Mouse (Mus musculus) erythroblast, adult 5-6 weeks (primary cell): ENCODE results near the gene Qrich2. TPM values are rescaled to one million over a fixed set of nuclear protein-coding genes. Genes with fewer than 3 reads are reported as not detected.
"Not testable (repeated sequence)": the region's sequence is repeated elsewhere in the genome, so short reads cannot be mapped to it uniquely, and the experiment has no call there.

Experiments used
- ATAC-seq: replicated peaks from 2 replicates; pipeline ENCODE4 v1.8.0; 2016; ENCODE audit warnings: moderate number of reproducible peaks, mild to moderate bottlenecking, moderate TSS enrichment, inconsistent platforms; ENCODE audit not compliant: poor library complexity, low FRiP score, severe bottlenecking
- total RNA-seq, 2 experiments: library from RNA; stranded (forward) in 1 of 2; stranded (reverse) in 1 of 2; fragments of 150-400 nt in 1 of 2; fragments of 200-764, 138-1000 nt in 1 of 2; gene quantifications; 2 replicates each; pipeline versions ENCODE4 v1.2.3 to v1.2.4; 2015 to 2017; ENCODE audit warnings: low replicate concordance in 2 of 2

Qrich2 gene
- total RNA-seq, 2 experiments from 2014 or later, result 0.17 TPM; not detected in 1

GRCm38 (mm10) chr11:116490232-116491107 is 24.4 kb upstream of the Qrich2 start:
- peak; percentile 88 for ATAC-seq

GRCm38 (mm10) chr11:116489771-116490231 is 23.8 kb upstream of the Qrich2 start:
- peak; percentile 5; the same call in 1 of the 2 replicates for ATAC-seq

- no peak for ATAC-seq
These were observed 22.8 kb upstream of the Qrich2 start for GRCm38 (mm10) chr11:116488693-116489375.

- ATAC-seq, result no peak
These were observed 22.2 kb upstream of the Qrich2 start for GRCm38 (mm10) chr11:116488207-116488606.

- no peak for ATAC-seq
These were observed 18.2 kb upstream of the Qrich2 start for GRCm38 (mm10) chr11:116484261-116484660.

GRCm38 (mm10) chr11:116481776-116482175 is 15.7 kb upstream of the Qrich2 start:
- ATAC-seq, result no peak

- ATAC-seq, result no peak
These were observed 14.9 kb upstream of the Qrich2 start for GRCm38 (mm10) chr11:116480975-116481374.

- ATAC-seq, result no peak
These were observed 13.8 kb upstream of the Qrich2 start for GRCm38 (mm10) chr11:116479832-116480231.

- ATAC-seq, result no peak
These were observed 12.9 kb upstream of the Qrich2 start for GRCm38 (mm10) chr11:116478978-116479377.

GRCm38 (mm10) chr11:116477160-116477759 is 11.2 kb upstream of the Qrich2 start:
- no peak for ATAC-seq

- no peak for ATAC-seq
These were observed 10.7 kb upstream of the Qrich2 start for GRCm38 (mm10) chr11:116476696-116477095.

- ATAC-seq, result no peak
These were observed 10.0 kb upstream of the Qrich2 start for GRCm38 (mm10) chr11:116476041-116476440.

GRCm38 (mm10) chr11:116472275-116472674 is 6.2 kb upstream of the Qrich2 start:
- no peak for ATAC-seq

GRCm38 (mm10) chr11:116470896-116471295 is 4.9 kb upstream of the Qrich2 start:
- ATAC-seq, result no peak

- no peak for ATAC-seq
These were observed 4.2 kb upstream of the Qrich2 start for GRCm38 (mm10) chr11:116470249-116470648.

- ATAC-seq, result not testable (repeated sequence)
These were observed 2.3 kb upstream of the Qrich2 start for GRCm38 (mm10) chr11:116468338-116468737.

GRCm38 (mm10) chr11:116463833-116464232 is 2.2 kb downstream of the Qrich2 start:
- peak; percentile 88 for ATAC-seq

- no peak for ATAC-seq
These were observed 2.7 kb downstream of the Qrich2 start for GRCm38 (mm10) chr11:116463338-116463737.

- no peak for ATAC-seq
These were observed 6.3 kb downstream of the Qrich2 start for GRCm38 (mm10) chr11:116459786-116460185.

GRCm38 (mm10) chr11:116456234-116456633 is 9.8 kb downstream of the Qrich2 start:
- ATAC-seq, result peak; percentile 79
